Comparison of ENCODE assay signal across 8 mouse cellular contexts in genomic region chr1:85852996-85853689, GRCm38 (mm10). TPM values are rescaled to one million over a fixed set of nuclear protein-coding genes. Genes with fewer than 3 reads are reported as not detected.
A peak's percentile ranks its signal among the peaks of the same experiment; 100 is the strongest.
DNase-seq lines count a peak whose midpoint lies in the region; ATAC-seq lines count a peak whose summit lies in the region.

No protein-coding gene starts in this region.

- H3K27me3 ChIP-seq in limb, embryonic 10.5 days (ENCODE audit: low read depth, poor library complexity, severe bottlenecking), result no peaks in the 10 kb centered on the region
- H3K27me3 ChIP-seq in midbrain, embryonic 14.5 days (ENCODE audit: control insufficient read depth, insufficient read depth, low read length), result no peaks in the 10 kb centered on the region

- peak; percentile 96 for ATAC-seq in granulocyte monocyte progenitor cell, adult 5-6 weeks (replicated peaks; ENCODE audit: poor library complexity, severe bottlenecking)
- ATAC-seq in midbrain, embryonic 14.5 days (ENCODE audit: low FRiP score, low TSS enrichment), result peak; percentile 67; the same call in 1 of the 2 replicates

- no peak overlapping the region for H3K4me3 ChIP-seq in limb, embryonic 10.5 days
- no peak overlapping the region for H3K4me3 ChIP-seq in midbrain, embryonic 14.5 days (replicated peaks; ENCODE audit: low read depth, low read length)

- H3K9ac ChIP-seq in midbrain, embryonic 14.5 days (replicated peaks; ENCODE audit: low read length), result no peak overlapping the region

- H3K4me1 ChIP-seq in limb, embryonic 10.5 days, result no peaks in the 10 kb centered on the region
- no peaks in the 10 kb centered on the region for H3K4me1 ChIP-seq in midbrain, embryonic 14.5 days (ENCODE audit: control insufficient read depth, insufficient read depth, low read length)

- H3K36me3 ChIP-seq in limb, embryonic 10.5 days, result peaks cover 48% of the 10 kb centered on the region
- H3K36me3 ChIP-seq in midbrain, embryonic 14.5 days (ENCODE audit: control insufficient read depth, insufficient read depth, low read length), result peaks cover 26% of the 10 kb centered on the region

- no peaks in the 10 kb centered on the region for H3K9me3 ChIP-seq in limb, embryonic 10.5 days (replicated peaks)
- H3K9me3 ChIP-seq in midbrain, embryonic 14.5 days (ENCODE audit: control insufficient read depth, low read length), result no peaks in the 10 kb centered on the region

- 87% methylated on average over 2 of the region's 2 CpGs for WGBS in limb, embryonic 10.5 days
- 96% methylated on average over 2 of the region's 2 CpGs for WGBS in midbrain, embryonic 14.5 days

- DNase-seq in 3T3-L1 (ENCODE audit: low read depth, low spot score), result peak; percentile 87
- peak; percentile 82 for DNase-seq in adrenal gland, postnatal 10 days
- peak; percentile 54 for DNase-seq in embryo, embryonic 9.5 days (ENCODE audit: extremely low spot score)
- DNase-seq in kidney, adult 18-20 months, result peak; percentile 72
- peak; percentile 64 for DNase-seq in limb, embryonic 10.5 days (ENCODE audit: low spot score)
- DNase-seq in midbrain, embryonic 14.5 days, result peak; percentile 90
- peak; percentile 29 for DNase-seq in spleen, adult 12 weeks (ENCODE audit: low spot score)

- H3K4me2 ChIP-seq in midbrain, embryonic 14.5 days (ENCODE audit: low read length), result no peak overlapping the region

- H3K27ac ChIP-seq in limb, embryonic 10.5 days, result no peak overlapping the region
- no peak overlapping the region for H3K27ac ChIP-seq in midbrain, embryonic 14.5 days (replicated peaks; ENCODE audit: low read depth, low read length)

RNA-seq across cellular contexts. Expression of gene Itm2c, which starts 40.9 kb away (rescaled TPM):
- 100 to 1,000 TPM; 284 to 307 TPM for total RNA-seq in adrenal gland, postnatal 10 days (2021)
- total RNA-seq in granulocyte monocyte progenitor cell, adult 5-6 weeks (2014; fragmentation: Nextera tagmentation), result 58.1 and 68.6 TPM in 2 replicates
- 89.1 and 106 TPM in 2 replicates for total RNA-seq in granulocyte monocyte progenitor cell, adult 5-6 weeks (2017)
- polyA plus RNA-seq in limb, embryonic 10.5 days (2016; fragmentation: Nextera tagmentation; extraction: Ambion mirVana), result 170 and 188 TPM in 2 replicates
- polyA plus RNA-seq in midbrain, embryonic 14.5 days (2014; fragmentation: Nextera tagmentation; extraction: Ambion mirVana), result 136 and 176 TPM in 2 replicates

RNA-seq across cellular contexts. Expression of gene Cab39, which starts 59.9 kb away (rescaled TPM):
- 100 to 1,000 TPM; 118 to 121 TPM for total RNA-seq in adrenal gland, postnatal 10 days (2021)
- total RNA-seq in granulocyte monocyte progenitor cell, adult 5-6 weeks (2014; fragmentation: Nextera tagmentation), result 76.6 and 78.8 TPM in 2 replicates
- 124 and 141 TPM in 2 replicates for total RNA-seq in granulocyte monocyte progenitor cell, adult 5-6 weeks (2017)
- 28.1 and 33.5 TPM in 2 replicates for polyA plus RNA-seq in limb, embryonic 10.5 days (2016; fragmentation: Nextera tagmentation; extraction: Ambion mirVana)
- polyA plus RNA-seq in midbrain, embryonic 14.5 days (2014; fragmentation: Nextera tagmentation; extraction: Ambion mirVana), result 74.8 and 94.5 TPM in 2 replicates

Comparison
In these comparisons a context has a peak if more than half of its experiments do, and no peak if none do; other contexts are left out.
1. DNase-seq: peak in every context shown above with its lines; median percentile 90 in midbrain, embryonic 14.5 days; 87 in 3T3-L1; 82 in adrenal gland, postnatal 10 days; 72 in kidney, adult 18-20 months; 64 in limb, embryonic 10.5 days; 54 in embryo, embryonic 9.5 days; 29 in spleen, adult 12 weeks.